ENCODE assay signal across 8 mouse cellular contexts in the genomic region with DNA sequence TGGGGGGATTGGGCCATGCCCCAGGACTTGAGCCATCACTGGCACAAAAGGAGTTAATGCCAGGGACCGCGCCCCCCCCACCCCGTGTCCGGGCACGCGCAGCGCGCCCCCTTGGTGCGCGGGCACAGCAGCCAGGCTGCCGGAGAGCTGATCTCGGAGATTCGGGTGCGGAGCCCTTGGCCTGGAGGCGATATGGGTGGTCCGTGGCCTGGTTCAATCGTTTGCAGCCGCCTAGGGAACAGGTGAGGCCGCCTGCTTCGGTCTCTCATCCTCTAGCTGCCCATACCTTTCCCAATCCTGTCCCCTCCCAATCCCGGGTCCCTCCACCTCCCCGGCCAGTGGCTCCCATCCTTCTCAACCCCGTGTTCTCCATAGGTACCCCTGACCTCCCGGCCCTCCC. TPM values are rescaled to one million over a fixed set of nuclear protein-coding genes. Genes with fewer than 3 reads are reported as not detected.
DNase-seq lines count a peak whose midpoint lies in the region; ATAC-seq and TF ChIP-seq lines count a peak whose summit lies in the region.

Nlgn3 (plus strand) TSS at position 114 of the 400 bp plus-strand sequence.

- WGBS in hindbrain, postnatal 0 days: 33% methylated on average over 10 of the region's 24 CpGs
- 24% methylated on average over 19 of the region's 24 CpGs for WGBS in liver, embryonic 11.5 days

- peak; percentile 25; the same call in 1 of the 2 replicates for ATAC-seq in hindbrain, postnatal 0 days
- ATAC-seq in liver, embryonic 11.5 days (replicated peaks; ENCODE audit: low FRiP score): no peak; the same call in 1 of the 2 replicates
- ATAC-seq in granulocyte monocyte progenitor cell, adult 5-6 weeks (replicated peaks; ENCODE audit: poor library complexity, severe bottlenecking): no peak

- H3K9ac ChIP-seq in hindbrain, postnatal 0 days (replicated peaks; ENCODE audit: low read length): peak within 1 kb of the TSS; percentile 69
- H3K9ac ChIP-seq in liver, embryonic 11.5 days (ENCODE audit: low read depth, low read length): no peak within 1 kb of the TSS

- H3K27ac ChIP-seq in hindbrain, postnatal 0 days: peak within 1 kb of the TSS; percentile 87
- no peak within 1 kb of the TSS for H3K27ac ChIP-seq in liver, embryonic 11.5 days (ENCODE audit: low read depth, low read length)

- peaks cover 38% of the 10 kb centered on the region for H3K4me1 ChIP-seq in E14TG2a.4 (replicated peaks; ENCODE audit: low read depth, low read length)
- H3K4me1 ChIP-seq in hindbrain, postnatal 0 days (ENCODE audit: insufficient read depth, low read length): no peaks in the 10 kb centered on the region
- no peaks in the 10 kb centered on the region for H3K4me1 ChIP-seq in liver, embryonic 11.5 days (replicated peaks; ENCODE audit: control insufficient read depth, insufficient read depth, low read length)

- DNase-seq in frontal cortex, adult 2 months (ENCODE audit: extremely low spot score in 1 of 2, low spot score in 1 of 2): no peak
- no peak for DNase-seq in frontal cortex, postnatal 25 days (ENCODE audit: low spot score in 2 of 2)
- peak; percentile 66 to 85 for DNase-seq in cerebellum, postnatal 25 days
- peak; percentile 78 for DNase-seq in hindbrain, postnatal 0 days (ENCODE audit: low spot score)
- DNase-seq in liver, embryonic 11.5 days (ENCODE audit: low spot score): no peak
- DNase-seq in right cerebral cortex, postnatal 25 days: peak; percentile 38

- H3K36me3 ChIP-seq in E14TG2a.4 (ENCODE audit: insufficient read depth, low read length): peaks cover 36% of the 10 kb centered on the region
- no peaks in the 10 kb centered on the region for H3K36me3 ChIP-seq in hindbrain, postnatal 0 days (ENCODE audit: insufficient read depth, low read length)
- H3K36me3 ChIP-seq in liver, embryonic 11.5 days (ENCODE audit: control insufficient read depth, insufficient read depth, low read length): peaks cover 5% of the 10 kb centered on the region

- TF ChIP-seq CTCF in E14TG2a.4 (conservative IDR thresholded peaks at IDR 0.05; ENCODE audit: low read length): no peak
- no peak for TF ChIP-seq CTCF in hindbrain, postnatal 0 days (IDR thresholded peaks at IDR 0.05; ENCODE audit: low read depth)

- H3K4me2 ChIP-seq in hindbrain, postnatal 0 days (ENCODE audit: low read depth, low read length): peak within 1 kb of the TSS; percentile 56
- peak within 1 kb of the TSS; percentile 46 for H3K4me2 ChIP-seq in liver, embryonic 11.5 days

- peak within 1 kb of the TSS; percentile 49 for H3K4me3 ChIP-seq in E14TG2a.4 (replicated peaks; ENCODE audit: low read length)
- H3K4me3 ChIP-seq in hindbrain, postnatal 0 days (ENCODE audit: low read length): peak within 1 kb of the TSS; percentile 53
- H3K4me3 ChIP-seq in liver, embryonic 11.5 days (ENCODE audit: low read depth, low read length): peak within 1 kb of the TSS; percentile 12

- peaks cover 12% of the 10 kb centered on the region; the same call in 1 of the 2 replicates for H3K27me3 ChIP-seq in E14TG2a.4 (ENCODE audit: insufficient read depth, low read length)
- no peaks in the 10 kb centered on the region for H3K27me3 ChIP-seq in hindbrain, postnatal 0 days (ENCODE audit: insufficient read depth, low read length)
- peaks cover 22% of the 10 kb centered on the region for H3K27me3 ChIP-seq in liver, embryonic 11.5 days (replicated peaks; ENCODE audit: control insufficient read depth, insufficient read depth, low read length)

- H3K9me3 ChIP-seq in E14TG2a.4 (ENCODE audit: low read length): no peaks in the 10 kb centered on the region
- H3K9me3 ChIP-seq in hindbrain, postnatal 0 days (ENCODE audit: low read length): no peaks in the 10 kb centered on the region
- no peaks in the 10 kb centered on the region for H3K9me3 ChIP-seq in liver, embryonic 11.5 days (ENCODE audit: control insufficient read depth, low read length)

RNA-seq across cellular contexts. Expression of gene Nlgn3, which starts in this region (rescaled TPM):
- 51.7 and 58.2 TPM in 2 replicates for polyA plus RNA-seq in frontal cortex, adult 2 months (2012; rRNA removed)
- total RNA-seq in hindbrain, postnatal 0 days (2014; rRNA removed): 152 and 171 TPM in 2 replicates
- polyA plus RNA-seq in hindbrain, postnatal 0 days (2015; fragmentation: Nextera tagmentation; extraction: Ambion mirVana): 59.7 and 70.1 TPM in 2 replicates
- 0.51 and 0.59 TPM in 2 replicates for polyA plus RNA-seq in liver, embryonic 11.5 days (2014; fragmentation: Nextera tagmentation; extraction: Ambion mirVana)
- total RNA-seq in granulocyte monocyte progenitor cell, adult 5-6 weeks (2014; fragmentation: Nextera tagmentation): not detected in 2 replicates
- not detected in 2 replicates for total RNA-seq in granulocyte monocyte progenitor cell, adult 5-6 weeks (2017)

Comparison
In these comparisons a context has a peak if more than half of its experiments do, and no peak if none do; other contexts are left out.
1. RNA of gene Nlgn3 (total RNA-seq): 152 to 171 TPM in hindbrain, postnatal 0 days; not detected in granulocyte monocyte progenitor cell, adult 5-6 weeks; every median in the first group is over 100 times any median in the second.
2. RNA of gene Nlgn3 (polyA plus RNA-seq): 59.7 to 70.1 TPM in hindbrain, postnatal 0 days and 51.7 to 58.2 TPM in frontal cortex, adult 2 months; 0.51 to 0.59 TPM in liver, embryonic 11.5 days; every median in the first group is over 10 times any median in the second.
3. DNase-seq: peak in cerebellum, postnatal 25 days (2 of 2), hindbrain, postnatal 0 days (single experiment) and right cerebral cortex, postnatal 25 days (single experiment); none in frontal cortex, adult 2 months (0 of 2), frontal cortex, postnatal 25 days (0 of 2) and liver, embryonic 11.5 days (single experiment).
4. Peak in every context shown above with its lines, with median percentiles within 50 percentile points of each other: H3K4me3 ChIP-seq.